Mouse (Mus musculus) liver, adult (tissue): ENCODE measurements around the gene Nkpd1.

Source experiments
- GATA4 ChIP-seq: IDR thresholded peaks from 2 replicates; pipeline ENCODE4 v1.6.1; 2014; ENCODE audit warnings: mild to moderate bottlenecking, low read length; ENCODE audit not compliant: insufficient replicate concordance

The Nkpd1 gene

GRCm38 (mm10) chr7:19517652-19518365 lies at the start of gene Nkpd1:
TSS of gene Nkpd1 (plus strand) at chr7:19517838.
- no peak for TF ChIP-seq GATA4

- TF ChIP-seq GATA4, result no peak
Measured at GRCm38 (mm10) chr7:19468279-19468678, 49.4 kb upstream of the Nkpd1 start.

- no peak for TF ChIP-seq GATA4
Measured at GRCm38 (mm10) chr7:19469404-19469803, 48.2 kb upstream of the Nkpd1 start.

GRCm38 (mm10) chr7:19470308-19470707 lies 47.3 kb upstream of the Nkpd1 start:
- TF ChIP-seq GATA4, result no peak

- no peak for TF ChIP-seq GATA4
Measured at GRCm38 (mm10) chr7:19472403-19472802, 45.2 kb upstream of the Nkpd1 start.

GRCm38 (mm10) chr7:19473875-19474443 lies 43.7 kb upstream of the Nkpd1 start:
- TF ChIP-seq GATA4, result no peak

GRCm38 (mm10) chr7:19477084-19477483 lies 40.6 kb upstream of the Nkpd1 start:
- no peak for TF ChIP-seq GATA4

GRCm38 (mm10) chr7:19477624-19478384 lies 39.8 kb upstream of the Nkpd1 start:
- no peak for TF ChIP-seq GATA4

GRCm38 (mm10) chr7:19483281-19483680 lies 34.4 kb upstream of the Nkpd1 start:
- TF ChIP-seq GATA4, result no peak

- no peak for TF ChIP-seq GATA4
Measured at GRCm38 (mm10) chr7:19485488-19485887, 32.1 kb upstream of the Nkpd1 start.

GRCm38 (mm10) chr7:19486549-19486948 lies 31.1 kb upstream of the Nkpd1 start:
- TF ChIP-seq GATA4, result peak; percentile 96; the same call in 1 of the 2 replicates

- no peak for TF ChIP-seq GATA4
Measured at GRCm38 (mm10) chr7:19489525-19489924, 28.1 kb upstream of the Nkpd1 start.

GRCm38 (mm10) chr7:19491731-19492130 lies 25.9 kb upstream of the Nkpd1 start:
- peak; percentile 83; the same call in 1 of the 2 replicates for TF ChIP-seq GATA4

GRCm38 (mm10) chr7:19494751-19495474 lies 22.7 kb upstream of the Nkpd1 start:
- TF ChIP-seq GATA4, result peak; percentile 5; the same call in 1 of the 2 replicates

GRCm38 (mm10) chr7:19495521-19496213 lies 22.0 kb upstream of the Nkpd1 start:
- peak; percentile 89; the same call in 1 of the 2 replicates for TF ChIP-seq GATA4
